Mouse (Mus musculus) natural killer cell, adult 2 months (primary cell): ENCODE measurements around the gene 1700030K09Rik.

ENCODE experiments used
- DNase-seq, 2 experiments: peaks; one replicate each; pipeline ENCODE4 v3.0.0; 2022; ENCODE audit warnings: low spot score in 2 of 2

1700030K09Rik gene

DNA sequence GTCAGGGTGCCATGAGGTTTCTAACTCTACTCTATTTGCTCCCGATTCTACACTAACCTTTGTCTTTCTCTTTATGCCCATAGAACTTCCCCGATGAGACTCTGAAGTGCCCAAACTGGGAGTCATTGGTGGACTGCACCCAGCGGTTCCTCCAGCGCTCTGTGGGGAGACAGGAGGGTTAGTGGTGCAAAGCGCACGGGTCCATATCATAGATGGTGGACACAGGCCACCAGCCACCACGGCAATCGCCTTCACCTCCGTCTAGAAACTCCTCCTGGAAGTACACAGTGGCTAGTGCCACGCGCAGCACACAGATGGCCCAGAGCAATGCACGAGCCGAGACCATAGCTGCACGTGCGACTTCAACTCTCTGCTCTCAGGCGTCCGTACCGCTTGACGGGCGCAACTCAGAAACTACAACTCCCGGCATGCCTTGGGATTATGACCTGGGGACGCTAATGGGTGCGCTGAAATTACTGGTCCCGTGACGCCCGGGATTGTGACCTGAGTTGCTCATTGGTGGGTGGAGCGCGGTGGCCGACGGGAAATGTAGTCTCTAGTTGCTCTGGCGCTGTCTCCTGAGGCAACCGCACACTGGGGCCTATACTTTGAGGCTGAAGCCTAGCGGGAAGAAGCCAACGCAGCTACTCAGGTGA is at the start of gene 1700030K09Rik, which contains the start of gene Calr3:
Gene 1700030K09Rik (plus strand): TSS at position 543 of the 656 bp plus-strand sequence.
Gene Calr3 (minus strand): TSS at position 533 of the 656 bp plus-strand sequence.
- peak; percentile 93 to 96 for DNase-seq

DNA sequence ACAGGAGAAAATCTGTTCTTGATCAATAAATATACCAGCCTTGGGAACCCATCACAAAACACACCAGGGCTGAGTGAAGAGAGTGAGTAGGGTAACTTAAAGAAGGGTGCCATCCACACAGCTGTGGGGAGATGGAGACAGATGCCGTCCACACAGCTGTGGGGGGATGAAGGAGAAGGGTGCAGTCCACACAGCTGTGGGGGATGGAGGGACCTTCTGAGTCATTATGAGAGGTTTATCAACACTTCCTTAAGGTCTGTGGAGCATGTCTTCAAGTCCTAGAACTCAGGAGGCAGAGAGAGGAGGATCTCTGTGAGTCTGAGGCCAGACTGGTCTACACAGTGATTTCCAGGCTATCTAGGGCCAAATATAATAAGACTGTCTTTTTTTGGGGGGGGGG is 42.3 kb upstream of the 1700030K09Rik start:
- no peak for DNase-seq

DNA sequence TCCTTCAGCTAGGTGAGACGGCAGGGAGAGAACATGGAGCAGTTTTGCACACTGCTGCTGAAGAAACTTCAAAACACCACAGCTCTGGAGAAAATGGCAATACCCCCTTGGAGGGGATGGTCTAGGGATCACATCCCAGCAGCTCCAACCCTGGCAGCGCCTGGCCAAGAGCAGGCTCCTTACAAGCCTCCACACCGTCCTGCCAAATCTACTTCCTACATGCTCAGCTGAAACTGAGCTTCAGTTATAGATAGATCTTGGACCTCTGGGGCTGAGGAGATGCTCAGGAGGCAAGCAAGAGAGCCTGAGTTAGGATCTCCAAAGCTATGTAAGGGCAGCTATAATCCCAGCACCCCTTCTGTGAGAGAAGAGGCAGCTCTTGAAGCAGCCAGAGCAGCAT is 40.7 kb upstream of the 1700030K09Rik start:
- DNase-seq = no peak

DNA sequence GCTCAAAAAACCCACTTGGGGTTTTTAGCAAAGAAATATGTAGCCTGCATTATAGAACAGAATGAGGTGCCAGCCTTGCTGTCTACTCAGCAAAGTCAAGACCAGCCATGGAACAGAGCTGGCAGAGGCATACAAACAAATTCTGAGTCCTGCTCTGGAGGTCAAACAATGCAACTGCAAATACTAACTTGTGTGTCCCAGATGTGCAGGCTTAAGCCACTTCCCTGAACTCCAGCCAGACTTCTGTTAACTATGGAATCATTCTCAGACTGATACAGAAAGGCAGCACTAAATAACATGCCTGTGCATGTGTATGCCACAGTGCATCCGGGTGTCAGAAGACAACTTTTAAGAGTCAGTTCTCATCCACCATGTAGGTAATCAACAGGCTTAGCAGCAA is 35.8 kb upstream of the 1700030K09Rik start:
- no peak for DNase-seq

DNA sequence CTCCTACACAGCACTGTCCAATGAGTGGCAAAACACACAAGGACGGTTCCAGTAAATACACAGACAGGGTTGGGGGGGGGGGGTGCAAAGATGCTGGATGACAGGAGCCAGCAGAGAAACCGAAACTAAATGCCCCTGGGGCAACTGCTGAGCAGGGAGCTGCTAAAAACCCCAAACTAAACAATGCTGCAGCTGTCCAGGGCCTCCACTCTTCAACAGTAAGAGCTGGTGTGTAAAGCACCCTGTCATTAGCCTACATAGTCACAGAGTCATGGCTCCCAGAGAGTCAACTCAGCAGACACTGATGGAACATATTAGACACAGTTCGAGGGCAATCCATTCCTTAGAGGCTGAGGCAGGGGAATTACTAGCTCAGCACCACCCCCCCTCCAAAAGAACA is 34.2 kb upstream of the 1700030K09Rik start:
- no peak for DNase-seq

DNA sequence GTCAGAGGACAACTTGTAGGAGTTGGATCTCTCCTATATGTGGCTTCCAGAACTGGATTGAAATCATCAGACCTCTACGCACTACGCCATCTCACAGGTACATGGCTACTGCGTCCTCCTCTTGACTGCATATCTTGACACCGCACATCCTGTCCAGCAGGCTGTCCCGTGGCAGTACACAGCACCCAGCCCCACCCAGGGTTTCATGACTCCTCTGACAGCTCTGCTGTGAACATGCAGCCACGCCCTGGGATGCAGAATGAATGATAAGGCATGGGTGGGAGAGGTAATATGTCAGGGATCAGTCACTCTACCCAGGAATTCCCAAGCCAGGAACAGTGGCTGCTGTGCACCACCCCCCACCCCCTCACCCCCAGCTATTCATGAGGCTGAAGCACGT is 29.8 kb upstream of the 1700030K09Rik start:
- DNase-seq = no peak

DNA sequence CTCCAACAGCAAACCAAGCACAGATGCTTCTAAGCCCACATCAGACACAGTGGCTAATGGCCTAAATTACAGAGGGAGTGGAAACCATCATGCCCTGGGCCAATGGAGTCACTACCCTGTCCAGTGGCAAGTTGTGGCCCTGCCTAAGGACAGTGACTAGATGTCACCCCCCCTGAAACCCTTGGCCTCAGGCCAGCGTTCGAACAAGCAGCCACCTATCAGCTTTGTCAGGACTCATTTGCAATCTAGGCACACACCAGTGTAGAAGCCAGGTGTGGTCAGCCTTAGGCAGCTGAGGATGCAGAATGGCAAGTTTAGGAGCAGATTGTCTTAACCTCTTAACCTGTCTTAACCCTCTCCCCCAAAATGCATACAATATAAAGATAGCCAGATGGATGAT is 28.4 kb upstream of the 1700030K09Rik start:
- DNase-seq = no peak

DNA sequence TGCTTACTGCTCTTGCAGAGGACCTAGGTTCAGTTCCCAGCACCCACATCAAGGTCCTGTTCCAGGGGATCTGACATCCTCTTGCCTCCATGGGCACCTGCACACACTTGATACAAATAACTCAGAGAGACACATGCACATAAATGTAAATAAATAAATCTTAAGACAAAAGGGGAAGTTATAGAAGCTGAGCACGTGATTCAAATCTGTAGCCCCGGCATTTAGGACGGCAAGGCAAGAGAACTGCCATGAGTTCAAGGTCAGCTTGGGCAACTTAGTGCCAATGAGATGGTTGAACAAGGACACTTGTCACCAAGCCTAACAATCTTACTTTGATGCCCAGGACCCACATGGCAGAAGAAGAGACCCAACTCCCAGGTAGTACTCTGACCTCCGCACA is 25.6 kb upstream of the 1700030K09Rik start:
- DNase-seq = no peak

DNA sequence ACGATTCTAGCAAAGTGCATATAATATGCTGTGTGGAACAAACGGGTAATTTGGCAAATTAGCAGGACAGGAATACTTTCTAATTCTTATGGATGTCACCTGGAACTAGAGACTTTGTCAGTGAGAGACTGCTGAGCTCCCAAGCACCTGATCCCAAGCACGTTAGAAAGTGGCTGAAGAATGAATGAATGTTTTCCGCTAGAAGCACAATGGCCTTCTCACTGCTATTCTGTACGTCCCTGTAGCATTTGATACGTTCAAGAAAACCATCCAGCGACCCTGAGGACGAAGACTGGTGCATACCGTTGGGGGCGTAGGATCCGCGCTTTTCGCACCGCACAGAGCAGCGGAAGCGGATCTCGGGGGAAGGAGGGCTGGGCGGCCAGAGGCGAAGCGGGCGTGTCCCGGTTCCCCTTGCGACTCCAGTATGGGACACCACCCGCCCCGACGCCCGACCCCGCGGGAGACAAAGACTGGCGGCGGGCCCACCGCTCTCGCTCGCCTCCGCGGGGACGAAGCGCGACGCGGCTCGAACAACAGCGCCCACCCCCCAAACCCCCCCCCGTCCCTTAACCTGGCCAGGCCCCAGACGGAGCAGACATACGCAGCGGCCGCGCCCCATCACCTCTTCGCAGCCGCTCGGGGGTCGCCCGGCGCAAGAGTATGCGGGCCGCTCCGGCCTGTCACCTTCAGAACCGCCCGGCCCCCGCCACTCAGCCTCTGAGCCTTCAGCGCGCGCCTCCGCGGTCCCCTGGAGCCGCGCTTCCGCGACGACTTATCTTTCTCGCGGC is 22.9 kb upstream of the 1700030K09Rik start:
- peak; percentile 15 to 32 for DNase-seq

DNA sequence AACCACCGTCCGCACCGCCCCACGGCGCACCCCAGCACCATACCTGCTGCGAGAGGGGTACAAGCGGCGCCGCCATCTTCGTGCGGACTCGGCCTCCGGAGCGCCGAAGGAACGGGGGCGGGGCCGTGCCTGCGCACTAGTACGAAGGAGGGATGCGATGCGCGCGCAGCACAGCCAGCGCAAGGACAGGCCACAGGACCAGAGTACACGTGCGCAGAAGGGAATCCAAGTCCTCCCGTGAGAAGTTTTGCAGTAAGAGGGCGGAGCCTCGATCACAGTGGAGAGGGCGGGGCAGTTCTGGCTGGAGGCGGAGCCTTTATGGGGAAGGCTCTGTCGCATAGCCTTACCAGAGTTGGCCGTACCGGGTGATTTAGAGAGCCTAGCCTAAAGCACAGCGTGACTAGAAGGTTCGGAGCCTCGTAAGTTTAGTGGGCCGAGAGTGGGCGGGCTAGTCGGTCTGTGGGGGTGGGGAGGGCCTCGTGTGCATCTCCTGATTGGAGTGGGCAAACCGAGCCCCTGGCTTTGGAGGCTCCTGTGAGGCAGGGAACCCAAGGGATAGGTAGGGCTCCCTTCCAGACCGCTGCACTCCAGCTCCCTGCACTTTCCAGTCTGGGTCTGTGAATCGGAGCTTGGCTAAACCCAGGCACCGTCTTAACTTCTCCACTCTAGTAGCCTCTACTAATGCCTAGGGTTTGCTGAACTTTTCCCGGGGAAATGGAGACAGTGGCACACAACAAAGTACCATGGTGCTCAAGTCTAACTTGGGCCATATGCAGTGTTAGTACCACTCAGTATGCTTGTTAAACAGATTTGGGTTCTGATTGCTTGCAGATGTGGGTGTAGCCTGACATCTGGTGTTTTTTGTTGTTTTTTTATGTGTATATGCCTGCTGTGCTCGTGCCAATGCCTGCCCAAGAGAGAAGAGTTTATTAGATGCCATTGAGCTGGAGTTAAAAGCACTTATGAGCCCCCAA is 22.0 kb upstream of the 1700030K09Rik start, which contains the start of gene Eps15l1:
Gene Eps15l1 (minus strand): TSS at position 99 of the 974 bp plus-strand sequence.
- DNase-seq = peak; percentile 98 to 99

DNA sequence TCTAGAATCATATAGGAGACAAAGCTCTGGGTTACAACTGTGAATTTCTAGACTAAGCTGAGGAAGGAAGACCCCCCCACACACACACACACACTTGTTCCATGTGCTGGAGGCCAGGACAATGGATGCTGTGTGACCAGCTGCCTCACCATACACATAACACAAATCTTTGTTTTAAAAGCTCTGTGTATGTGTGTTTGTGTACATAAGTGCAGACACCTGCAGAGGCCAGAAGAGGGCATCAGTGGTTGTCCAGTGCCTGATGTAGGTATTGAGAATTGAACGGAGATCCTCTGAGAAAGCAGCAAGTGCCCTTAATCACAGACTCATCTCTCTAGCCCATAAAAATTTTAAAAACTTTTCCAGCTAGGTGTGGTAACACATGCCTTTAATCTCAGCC is 20.8 kb upstream of the 1700030K09Rik start:
- DNase-seq = peak in 1 of 2 experiments; percentile 22

DNA sequence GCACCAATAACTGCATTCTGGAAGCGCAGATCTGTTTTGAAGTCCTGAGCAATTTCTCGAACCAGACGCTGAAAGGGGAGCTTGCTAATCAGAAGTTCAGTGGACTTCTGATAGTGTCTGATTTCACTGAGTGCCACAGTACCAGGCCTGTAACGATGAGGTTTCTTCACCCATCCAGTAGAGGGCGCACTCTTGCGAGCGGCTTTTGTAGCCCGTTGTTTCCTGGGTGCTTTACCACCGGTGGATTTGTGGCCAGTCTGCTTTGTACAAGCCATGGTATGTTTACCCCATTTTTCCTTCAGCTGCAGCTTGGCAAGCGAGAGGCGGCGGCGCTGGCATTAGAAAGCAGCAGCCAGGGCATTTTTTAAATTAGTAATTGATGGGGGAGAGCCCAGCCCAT is 14.0 kb upstream of the 1700030K09Rik start:
- peak; percentile 46 to 63 for DNase-seq

DNA sequence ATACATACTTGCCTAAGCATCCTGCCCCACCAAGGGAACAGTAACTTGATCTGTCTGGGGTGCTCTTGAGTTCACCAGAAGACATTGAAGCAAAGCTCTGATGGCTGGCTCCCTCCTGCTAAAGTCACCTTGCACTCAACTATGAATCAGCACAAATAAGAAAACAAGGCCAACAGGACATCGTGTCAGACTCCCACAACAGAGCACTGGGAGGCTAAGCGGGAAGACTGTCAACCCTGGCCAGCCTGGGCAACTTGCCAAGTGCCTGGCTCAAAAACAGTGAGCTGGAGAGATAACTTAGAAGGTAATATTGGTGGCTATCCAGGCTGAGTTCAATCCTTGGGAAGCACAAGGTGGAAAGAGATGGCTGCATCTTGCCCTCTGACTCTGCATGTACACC is 8.7 kb upstream of the 1700030K09Rik start:
- DNase-seq = no peak

DNA sequence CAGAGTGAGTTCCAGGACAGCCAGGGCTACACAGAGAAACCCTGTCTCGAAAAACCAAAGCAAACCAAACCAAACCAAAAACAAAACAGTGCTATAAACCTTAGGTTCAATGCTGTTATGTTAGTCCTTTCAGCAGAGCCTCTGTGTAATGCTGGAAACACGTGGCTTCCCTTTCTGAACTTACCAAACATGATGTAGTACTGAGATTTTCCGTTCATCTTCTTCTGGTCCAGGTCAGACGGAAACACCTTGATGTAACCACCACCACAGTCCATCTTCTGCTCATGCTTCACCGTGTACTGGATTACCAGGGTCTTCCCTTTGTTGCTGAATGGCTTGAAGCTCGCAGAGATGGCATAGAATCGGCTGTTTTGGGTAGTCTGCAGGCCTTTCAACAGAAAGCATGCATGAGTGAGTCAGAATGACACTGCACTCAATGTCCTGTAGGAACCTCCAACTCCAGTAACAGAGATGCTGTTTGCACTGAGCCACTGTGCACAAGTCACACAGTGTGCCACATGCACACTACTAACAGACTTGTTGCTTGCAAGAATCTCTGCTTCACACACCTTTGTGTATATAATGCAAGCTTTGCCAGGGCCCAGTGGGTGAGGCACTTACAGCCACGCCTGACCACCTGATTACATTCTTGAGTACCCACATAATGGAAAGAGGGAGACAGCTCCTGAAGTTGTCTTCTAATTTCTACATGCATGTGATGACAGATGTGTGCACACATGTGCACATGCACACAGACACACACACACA is 5.2 kb upstream of the 1700030K09Rik start:
- DNase-seq = no peak

DNA sequence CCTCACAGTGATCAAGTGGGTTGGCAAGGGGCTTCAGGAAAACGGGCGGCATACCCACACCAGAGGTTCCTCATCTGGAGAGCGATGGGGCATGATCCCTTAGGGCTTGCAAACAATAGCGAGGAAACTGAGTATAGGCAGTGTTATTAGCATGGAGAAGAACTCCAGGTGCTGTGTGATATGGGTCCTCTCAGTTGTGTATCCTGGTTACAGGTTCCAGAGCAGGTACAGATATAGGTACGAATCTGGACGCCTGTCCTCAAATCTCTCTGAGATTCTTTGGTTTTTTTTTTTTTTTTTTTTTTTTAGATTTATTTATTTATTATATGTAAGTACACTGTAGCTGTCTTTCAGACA is 292 bp downstream of the 1700030K09Rik start:
- no peak for DNase-seq

DNA sequence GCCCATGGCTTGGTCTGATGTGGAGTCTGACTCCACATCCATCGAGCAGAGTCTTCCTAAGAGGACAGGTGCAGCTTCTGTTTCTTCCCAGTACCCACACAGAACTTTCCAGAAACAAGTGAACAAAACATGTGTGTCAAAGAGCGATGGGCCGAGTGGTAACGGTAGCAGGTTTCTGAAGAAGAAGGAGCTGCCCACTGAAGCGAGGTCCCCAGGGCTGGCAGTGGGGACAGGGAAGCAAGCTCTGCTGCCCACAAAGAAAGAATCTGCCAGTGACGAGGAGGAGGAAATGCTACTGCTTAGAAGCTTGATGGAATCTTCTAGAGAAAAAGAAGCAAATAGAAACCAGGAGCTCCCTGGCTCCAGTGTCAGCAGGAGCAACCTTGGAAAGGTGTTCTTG is 1.4 kb downstream of the 1700030K09Rik start:
- peak in 1 of 2 experiments; percentile 26 for DNase-seq

DNA sequence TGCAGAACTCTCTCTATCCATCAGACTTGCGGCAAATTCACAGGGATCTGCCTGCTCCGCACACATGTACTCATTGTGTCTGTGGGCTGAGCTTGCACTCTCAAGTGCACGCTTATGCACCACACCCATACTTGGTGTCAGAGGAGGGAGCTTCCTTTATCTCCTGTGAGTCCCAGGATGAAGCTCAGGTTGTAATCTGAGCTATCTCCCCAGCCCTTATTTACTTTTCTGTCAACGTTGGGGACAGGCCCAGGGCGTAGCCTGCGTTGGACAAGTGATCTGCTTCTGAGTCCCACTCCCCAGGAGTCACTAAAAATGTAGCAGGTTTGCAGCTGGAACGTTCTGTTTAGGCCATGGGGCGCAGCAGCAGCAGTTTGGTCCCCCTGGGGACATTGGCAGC is 7.8 kb downstream of the 1700030K09Rik start:
- DNase-seq = no peak

DNA sequence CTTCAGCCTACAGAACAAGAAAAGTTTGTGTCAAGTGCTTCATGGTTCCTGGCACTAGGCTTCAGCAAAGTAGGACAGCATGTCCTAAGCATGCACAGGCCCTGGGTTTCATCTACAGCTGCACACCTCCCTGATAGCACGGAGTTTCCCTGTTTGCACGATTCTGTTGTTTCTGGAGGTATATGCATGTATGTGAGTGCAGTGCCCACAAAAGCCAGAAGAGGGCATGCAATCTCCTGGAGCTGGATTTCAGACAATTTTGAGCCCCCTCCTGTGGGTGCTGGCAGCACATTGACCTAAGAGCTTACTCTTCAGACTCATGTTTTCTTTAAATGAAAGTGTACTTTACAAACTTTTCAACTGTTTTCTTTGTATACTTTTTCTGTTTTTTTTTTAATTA is 10.2 kb downstream of the 1700030K09Rik start:
- DNase-seq = no peak

DNA sequence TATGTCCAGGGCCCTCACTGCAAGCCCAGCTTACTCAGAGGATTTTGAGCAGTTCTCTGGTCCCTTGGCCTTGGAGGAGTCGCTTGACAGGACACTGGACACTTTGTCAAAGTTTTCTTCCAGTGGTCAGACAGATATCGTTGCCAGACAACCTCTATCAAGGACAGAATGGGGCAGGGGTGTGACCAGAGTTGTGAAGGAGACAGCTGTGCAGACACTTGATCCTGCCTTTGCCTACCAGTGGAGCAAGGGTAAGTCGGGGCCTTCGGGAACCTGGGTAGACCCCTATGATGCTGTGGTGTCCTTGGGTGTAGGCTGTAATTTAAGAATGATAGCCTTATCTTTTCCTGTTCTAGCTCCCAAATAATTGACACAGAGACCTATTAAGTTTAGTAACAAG is 11.6 kb downstream of the 1700030K09Rik start:
- DNase-seq = no peak

DNA sequence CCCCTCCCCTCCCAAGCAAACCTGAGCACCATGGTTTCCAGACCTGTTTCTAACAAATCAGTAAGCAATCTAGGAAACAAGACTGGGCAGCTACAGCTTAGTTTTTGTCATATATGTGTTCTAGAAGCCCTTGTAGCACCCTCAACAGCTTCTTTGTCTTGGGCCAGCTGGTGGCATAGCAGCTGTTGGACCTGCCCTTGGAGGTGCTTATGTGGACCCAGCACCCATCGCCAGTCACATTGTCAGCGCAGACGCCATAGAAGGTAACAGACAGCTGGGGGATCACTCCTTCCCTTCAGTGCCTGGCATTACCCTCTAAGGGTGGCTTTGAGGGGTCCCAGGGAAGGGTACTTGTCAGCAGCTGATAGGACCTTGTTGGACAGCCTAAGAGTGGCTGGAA is 14.1 kb downstream of the 1700030K09Rik start:
- DNase-seq = no peak

DNA sequence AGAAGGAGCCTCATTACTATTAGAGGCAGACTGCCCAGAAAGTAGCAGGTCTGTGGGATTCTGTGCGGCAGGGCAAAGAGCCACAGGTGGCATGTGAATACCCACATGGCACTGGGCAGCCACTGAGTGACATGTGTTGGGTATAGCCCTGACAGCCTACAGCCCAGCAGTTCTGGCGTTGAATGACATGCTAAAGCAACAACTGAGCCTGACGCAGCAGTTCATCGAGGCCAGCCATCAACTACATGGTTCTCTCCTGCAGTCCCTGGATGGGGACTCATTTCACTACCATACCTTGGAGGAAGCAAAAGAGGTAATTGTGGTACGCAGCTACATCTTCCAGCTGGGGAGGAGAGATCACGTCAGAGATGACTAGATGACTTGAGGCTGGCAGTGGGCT is 14.8 kb downstream of the 1700030K09Rik start:
- DNase-seq = no peak
